Mouse (Mus musculus): ENCODE measurements around the gene Oaf.

DNA sequence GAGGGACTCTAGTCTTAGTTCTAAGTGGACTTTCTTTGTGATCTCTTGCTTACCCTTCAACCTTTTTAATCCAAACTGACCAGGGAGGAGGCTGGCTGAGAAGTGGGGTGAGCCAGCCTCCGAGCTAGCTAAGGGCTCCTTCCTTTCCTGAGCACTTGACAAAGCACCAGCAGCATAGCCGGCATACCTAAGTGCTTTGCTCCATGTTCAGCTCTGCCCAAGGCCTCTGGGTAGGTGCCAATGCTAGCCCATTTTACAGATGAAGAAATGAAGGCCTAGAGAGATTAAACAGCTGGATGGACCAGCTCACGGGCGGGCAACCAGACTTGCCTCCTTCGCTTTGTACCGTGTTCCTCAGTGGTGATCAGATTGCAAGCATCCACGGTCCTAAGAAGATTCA is 3.1 kb downstream of the Oaf start:
- no peak for TF ChIP-seq POLR2A (IDR thresholded peaks at IDR 0.05; ENCODE audit: control insufficient read depth, extremely low read depth, insufficient read depth, low read length, poor library complexity)
- TF ChIP-seq CTCF (IDR thresholded peaks at IDR 0.05; ENCODE audit: borderline replicate concordance, control insufficient read depth, extremely low read depth, insufficient read depth, low read length, poor library complexity): no peak
